Mouse (Mus musculus) bone marrow, adult 2 months (tissue): ENCODE data around the gene Surf6.

ENCODE experiments used
- CTCF ChIP-seq: fragments of 200-500 bp; IDR thresholded peaks from 2 replicates; pipeline ENCODE4 v1.5.1; 2011; ENCODE audit warnings: low read length, control low read depth; ENCODE audit not compliant: control insufficient read depth, insufficient read depth
- POLR2A ChIP-seq: fragments of 200-500 bp; IDR thresholded peaks from 2 replicates; pipeline ENCODE4 v1.6.1; 2011; ENCODE audit warnings: low read depth, mild to moderate bottlenecking, control low read depth, low read length, borderline replicate concordance; ENCODE audit not compliant: control insufficient read depth

- TF ChIP-seq CTCF (peak; percentile 50; the same call in 1 of the 2 replicates), POLR2A (no peak)
These were observed 55.0 kb downstream of the Surf6 start for GRCm38 (mm10) chr2:26847706-26848105.
